ENCODE assay signal across 19 mouse cellular contexts in genomic region chr7:125572737-125573136, GRCm38 (mm10). TPM values are rescaled to one million over a fixed set of nuclear protein-coding genes. Genes with fewer than 3 reads are reported as not detected.
DNase-seq lines count a peak whose midpoint lies in the region; ATAC-seq and TF ChIP-seq lines count a peak whose summit lies in the region.
"Had no signal": no experiment of that assay in that cellular context is flagged by ENCODE, and none has a peak within 500 bp of the region (broad histone marks: within the 10 kb centered on the region; RNA-seq: fewer than 3 reads in every experiment).

No protein-coding gene starts in this region.

- peaks cover 28% of the 10 kb centered on the region; the same call in 1 of the 2 replicates for H3K4me1 ChIP-seq in kidney, embryonic 15.5 days
- H3K4me1 ChIP-seq in midbrain, embryonic 13.5 days (replicated peaks) = peaks cover 18% of the 10 kb centered on the region; the same call in 1 of the 2 replicates
- H3K4me1 ChIP-seq in midbrain, postnatal 0 days (ENCODE audit: insufficient read depth, low read length) = no peaks in the 10 kb centered on the region
- H3K4me1 ChIP-seq in midbrain, embryonic 15.5 days = peaks cover 8% of the 10 kb centered on the region
- peaks cover 6% of the 10 kb centered on the region for H3K4me1 ChIP-seq in forebrain, embryonic 16.5 days (replicated peaks; ENCODE audit: control insufficient read depth, insufficient read depth, low read length)

- no peak for ATAC-seq in kidney, embryonic 15.5 days (replicated peaks; ENCODE audit: low FRiP score)
- no peak for ATAC-seq in midbrain, embryonic 13.5 days
- ATAC-seq in midbrain, postnatal 0 days (ENCODE audit: low FRiP score) = no peak
- no peak for ATAC-seq in midbrain, embryonic 15.5 days (replicated peaks)
- ATAC-seq in forebrain, embryonic 16.5 days = no peak
- ATAC-seq: forebrain, embryonic 13.5 days; intestine, embryonic 15.5 days; lung, postnatal 0 days had no signal

- no peak overlapping the region for H3K9ac ChIP-seq in kidney, embryonic 15.5 days
- no peak overlapping the region for H3K9ac ChIP-seq in midbrain, embryonic 13.5 days (replicated peaks)
- H3K9ac ChIP-seq in midbrain, postnatal 0 days (replicated peaks; ENCODE audit: low read length, poor library complexity, severe bottlenecking) = no peak overlapping the region
- no peak overlapping the region for H3K9ac ChIP-seq in midbrain, embryonic 15.5 days
- no peak overlapping the region for H3K9ac ChIP-seq in forebrain, embryonic 16.5 days (replicated peaks; ENCODE audit: low read depth, low read length)
- H3K9ac ChIP-seq: forebrain, embryonic 13.5 days; intestine, embryonic 15.5 days; limb, embryonic 13.5 days; liver, embryonic 15.5 days had no signal

- intact Hi-C loops in gastrocnemius, adult 2 months (cut with DNase I) = no loop called here
- intact Hi-C loops in gastrocnemius, postnatal 14 days (cut with DNase I; ENCODE audit: low total_unique reads) = no loop called here

- H3K27me3 ChIP-seq in kidney, embryonic 15.5 days = no peaks in the 10 kb centered on the region
- no peaks in the 10 kb centered on the region for H3K27me3 ChIP-seq in midbrain, embryonic 13.5 days
- H3K27me3 ChIP-seq in midbrain, postnatal 0 days (ENCODE audit: insufficient read depth, low read length) = no peaks in the 10 kb centered on the region
- no peaks in the 10 kb centered on the region for H3K27me3 ChIP-seq in midbrain, embryonic 15.5 days (replicated peaks)
- H3K27me3 ChIP-seq in forebrain, embryonic 16.5 days (replicated peaks; ENCODE audit: control insufficient read depth, insufficient read depth, low read length) = no peaks in the 10 kb centered on the region
- H3K27me3 ChIP-seq: forebrain, embryonic 13.5 days; intestine, embryonic 15.5 days; limb, embryonic 13.5 days; liver, embryonic 15.5 days; megakaryocyte, embryonic 14.5 days had no signal

- peak; percentile 47 for DNase-seq in gastrocnemius, adult 2 months
- DNase-seq in gastrocnemius, postnatal 14 days = no peak
- DNase-seq in kidney, postnatal 25 days = peak; percentile 18 to 54
- no peak for DNase-seq in midbrain, postnatal 0 days (ENCODE audit: low spot score)
- DNase-seq: cerebellum, adult 9-10 months; heart, postnatal 4 days; kidney, adult 9 months; kidney, postnatal 4 days had no signal

- TF ChIP-seq CTCF in gastrocnemius, adult 2 months (IDR thresholded peaks at IDR 0.05) = no peak
- no peak for TF ChIP-seq CTCF in midbrain, postnatal 0 days (IDR thresholded peaks at IDR 0.05)

- H3K4me3 ChIP-seq in gastrocnemius, adult 2 months = no peak overlapping the region
- H3K4me3 ChIP-seq in kidney, embryonic 15.5 days (replicated peaks) = no peak overlapping the region
- H3K4me3 ChIP-seq in midbrain, embryonic 13.5 days (replicated peaks) = no peak overlapping the region
- H3K4me3 ChIP-seq in midbrain, postnatal 0 days (ENCODE audit: low read depth, low read length) = no peak overlapping the region
- H3K4me3 ChIP-seq in midbrain, embryonic 15.5 days = no peak overlapping the region
- H3K4me3 ChIP-seq in forebrain, embryonic 16.5 days (replicated peaks; ENCODE audit: low read length) = no peak overlapping the region
- H3K4me3 ChIP-seq: forebrain, embryonic 13.5 days; intestine, embryonic 15.5 days; limb, embryonic 13.5 days; liver, embryonic 15.5 days; megakaryocyte, embryonic 14.5 days had no signal

- H3K27ac ChIP-seq in gastrocnemius, adult 2 months = peak overlapping the region; percentile 24
- no peak overlapping the region for H3K27ac ChIP-seq in kidney, embryonic 15.5 days
- peak overlapping the region; percentile 63; the same call in 1 of the 2 replicates for H3K27ac ChIP-seq in midbrain, embryonic 13.5 days
- no peak overlapping the region for H3K27ac ChIP-seq in midbrain, postnatal 0 days (ENCODE audit: low read depth, low read length)
- H3K27ac ChIP-seq in midbrain, embryonic 15.5 days = 0 out of 2 replicates have a peak overlapping the region, but pooled peaks have one; percentile 17
- no peak overlapping the region for H3K27ac ChIP-seq in forebrain, embryonic 16.5 days (ENCODE audit: low read length)
- H3K27ac ChIP-seq: forebrain, embryonic 13.5 days; intestine, embryonic 15.5 days; limb, embryonic 13.5 days; liver, embryonic 15.5 days had no signal

- no peaks in the 10 kb centered on the region for H3K9me3 ChIP-seq in kidney, embryonic 15.5 days (replicated peaks)
- H3K9me3 ChIP-seq in midbrain, embryonic 13.5 days = no peaks in the 10 kb centered on the region
- H3K9me3 ChIP-seq in midbrain, postnatal 0 days (ENCODE audit: low read length) = no peaks in the 10 kb centered on the region
- no peaks in the 10 kb centered on the region for H3K9me3 ChIP-seq in midbrain, embryonic 15.5 days
- no peaks in the 10 kb centered on the region for H3K9me3 ChIP-seq in forebrain, embryonic 16.5 days (ENCODE audit: control insufficient read depth, low read length)
- H3K9me3 ChIP-seq: forebrain, embryonic 13.5 days; intestine, embryonic 15.5 days; limb, embryonic 13.5 days; liver, embryonic 15.5 days; megakaryocyte, embryonic 14.5 days had no signal

- peaks cover 59% of the 10 kb centered on the region for H3K36me3 ChIP-seq in kidney, embryonic 15.5 days
- no peaks in the 10 kb centered on the region for H3K36me3 ChIP-seq in midbrain, embryonic 13.5 days
- no peaks in the 10 kb centered on the region; the same call in 1 of the 2 replicates for H3K36me3 ChIP-seq in midbrain, postnatal 0 days (ENCODE audit: insufficient read depth, low read length)
- H3K36me3 ChIP-seq in midbrain, embryonic 15.5 days (replicated peaks) = no peaks in the 10 kb centered on the region
- H3K36me3 ChIP-seq in forebrain, embryonic 16.5 days (ENCODE audit: control insufficient read depth, insufficient read depth) = no peaks in the 10 kb centered on the region
- H3K36me3 ChIP-seq: intestine, embryonic 15.5 days; limb, embryonic 13.5 days had no signal

- WGBS in kidney, embryonic 15.5 days = 71% methylated on average over 6 of the region's 6 CpGs
- 81% methylated on average over 6 of the region's 6 CpGs for WGBS in midbrain, embryonic 13.5 days
- 76% methylated on average over 6 of the region's 6 CpGs for WGBS in midbrain, postnatal 0 days
- 79% methylated on average over 6 of the region's 6 CpGs for WGBS in midbrain, embryonic 15.5 days
- 74% methylated on average over 6 of the region's 6 CpGs for WGBS in forebrain, embryonic 16.5 days

- no peak overlapping the region for H3K4me2 ChIP-seq in kidney, embryonic 15.5 days
- no peak overlapping the region for H3K4me2 ChIP-seq in midbrain, embryonic 13.5 days (replicated peaks)
- no peak overlapping the region for H3K4me2 ChIP-seq in midbrain, postnatal 0 days (ENCODE audit: low read depth, low read length, poor library complexity, severe bottlenecking)
- H3K4me2 ChIP-seq in midbrain, embryonic 15.5 days = no peak overlapping the region
- no peak overlapping the region for H3K4me2 ChIP-seq in forebrain, embryonic 16.5 days (ENCODE audit: low read length)
- H3K4me2 ChIP-seq: forebrain, embryonic 13.5 days; intestine, embryonic 15.5 days; limb, embryonic 13.5 days; liver, embryonic 15.5 days had no signal

RNA-seq across cellular contexts. Expression of gene Il4ra, which starts 20.8 kb away (rescaled TPM):
- 1 to 10 TPM; 5.1 to 6.5 TPM for total RNA-seq in gastrocnemius, adult 2 months (2021)
- total RNA-seq in gastrocnemius, postnatal 14 days (2021) = 1 to 10 TPM; 9.4 to 9.5 TPM
- 8.6 and 10.4 TPM in 2 replicates for polyA plus RNA-seq in kidney, embryonic 15.5 days (2015; fragmentation: Nextera tagmentation; extraction: Ambion mirVana)
- 3.0 and 3.9 TPM in 2 replicates for polyA plus RNA-seq in midbrain, embryonic 13.5 days (2015; fragmentation: Nextera tagmentation; extraction: Ambion mirVana)
- 11.0 and 12.9 TPM in 2 replicates for total RNA-seq in midbrain, postnatal 0 days (2014; rRNA removed)
- polyA plus RNA-seq in midbrain, postnatal 0 days (2015; fragmentation: Nextera tagmentation; extraction: Ambion mirVana) = 5.4 and 6.7 TPM in 2 replicates
- polyA plus RNA-seq in midbrain, embryonic 15.5 days (2015; fragmentation: Nextera tagmentation; extraction: Ambion mirVana) = 5.4 and 5.9 TPM in 2 replicates
- 2.4 and 2.5 TPM in 2 replicates for polyA plus RNA-seq in forebrain, embryonic 16.5 days (2015; fragmentation: Nextera tagmentation; extraction: Ambion mirVana)

RNA-seq across cellular contexts. Expression of gene Il21r, which starts 30.5 kb away (rescaled TPM):
- total RNA-seq in gastrocnemius, adult 2 months (2021) = not detected
- under 1 TPM; 0.09 to 0.10 TPM for total RNA-seq in gastrocnemius, postnatal 14 days (2021)
- 0.24 and 0.31 TPM in 2 replicates for polyA plus RNA-seq in kidney, embryonic 15.5 days (2015; fragmentation: Nextera tagmentation; extraction: Ambion mirVana)
- 0.31 and 0.48 TPM in 2 replicates for polyA plus RNA-seq in midbrain, embryonic 13.5 days (2015; fragmentation: Nextera tagmentation; extraction: Ambion mirVana)
- total RNA-seq in midbrain, postnatal 0 days (2014; rRNA removed) = 0.44 and 0.61 TPM in 2 replicates
- polyA plus RNA-seq in midbrain, postnatal 0 days (2015; fragmentation: Nextera tagmentation; extraction: Ambion mirVana) = 0.21 and 0.44 TPM in 2 replicates
- 0.39 and 0.41 TPM in 2 replicates for polyA plus RNA-seq in midbrain, embryonic 15.5 days (2015; fragmentation: Nextera tagmentation; extraction: Ambion mirVana)
- polyA plus RNA-seq in forebrain, embryonic 16.5 days (2015; fragmentation: Nextera tagmentation; extraction: Ambion mirVana) = 0.22 and 0.37 TPM in 2 replicates
- total RNA-seq: gastrocnemius, adult 8-10 months had no signal

Comparison
In these comparisons a context has a peak if more than half of its experiments do, and no peak if none do; other contexts are left out.
1. DNase-seq: peak in gastrocnemius, adult 2 months (single experiment) and kidney, postnatal 25 days (2 of 2); none in gastrocnemius, postnatal 14 days (single experiment) and midbrain, postnatal 0 days (single experiment).
2. H3K27ac ChIP-seq: peak in gastrocnemius, adult 2 months (single experiment), midbrain, embryonic 13.5 days (single experiment) and midbrain, embryonic 15.5 days (single experiment); none in kidney, embryonic 15.5 days (single experiment), midbrain, postnatal 0 days (single experiment) and forebrain, embryonic 16.5 days (single experiment).